Mouse (Mus musculus) neutrophil, adult 59 days (primary cell): ENCODE results near the gene Herc2. TPM values are rescaled to one million over a fixed set of nuclear protein-coding genes. Genes with fewer than 3 reads are reported as not detected.

Source experiments
- total RNA-seq, 2 experiments: library from RNA; stranded (reverse); gene quantifications; 1 replicate in 1 of 2; 2 replicates in 1 of 2; pipeline ENCODE4 v1.2.4; 2023

Gene Herc2
- 10 to 100 TPM; 40.0 to 41.5 TPM for total RNA-seq

GRCm38 (mm10) chr7:56049831-56050321, at the start of gene Herc2:
Gene Herc2, plus strand, starts transcription at chr7:56050196.

DNA sequence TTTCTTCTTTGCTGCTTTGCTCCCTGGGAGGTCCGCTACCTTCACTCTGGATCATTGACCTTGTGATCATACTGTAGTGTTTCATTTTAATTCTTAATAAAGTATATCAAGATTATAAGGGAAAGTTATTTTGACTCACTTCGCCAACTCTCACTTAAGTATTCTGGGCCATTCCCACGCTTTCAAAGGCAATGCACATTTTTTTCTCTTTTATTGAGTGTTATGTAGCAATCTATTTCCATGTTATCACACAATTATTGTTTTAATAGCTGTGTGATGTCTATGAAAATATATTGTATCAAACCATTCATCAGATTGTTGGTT, 30.1 kb upstream of the Herc2 start, which contains the start of gene Nipa1:
TSS of gene Nipa1 (minus strand) at position 25 of the 324 bp plus-strand sequence.

DNA sequence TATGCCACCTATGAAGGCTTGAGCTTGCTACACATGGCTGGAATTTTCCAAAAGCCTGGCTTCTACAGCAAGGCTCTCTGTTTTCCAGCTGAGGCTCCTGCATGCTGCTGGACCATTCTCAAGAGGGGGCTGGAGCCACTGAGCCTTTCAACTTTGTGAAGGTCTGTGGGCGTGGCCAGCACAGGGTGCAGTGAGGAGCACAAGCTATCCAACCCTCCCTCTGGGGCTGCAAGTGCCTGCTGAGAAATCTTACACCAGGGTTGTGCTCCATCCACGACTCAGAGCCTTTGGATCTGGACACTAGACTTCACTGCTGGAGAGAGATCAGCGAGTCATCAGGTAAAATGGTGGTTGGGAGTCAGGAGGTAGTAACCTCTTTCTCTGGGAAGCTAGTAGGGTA, 189.5 kb downstream of the Herc2 start, which contains the start of gene Oca2:
TSS of gene Oca2 (plus strand) at position 218 of the 400 bp plus-strand sequence.

Other genes with a start within 250 kb of the Herc2 start
- 10 to 100 TPM; 72.1 to 83.8 TPM for gene Cyfip1, start 208.5 kb upstream of the Herc2 start, total RNA-seq
- 10 to 100 TPM; 26.7 to 30.1 TPM for gene Nipa2, start 87.7 kb upstream of the Herc2 start, total RNA-seq
- 1 to 10 TPM in 1 of 2 experiments, under 1 TPM in 1; 0.68 to 1.8 TPM for gene Nipa1, start 30.2 kb upstream of the Herc2 start, total RNA-seq
- gene Oca2, start 189.6 kb downstream of the Herc2 start, total RNA-seq: not detected